Comparison of ENCODE assay signal across 22 mouse cellular contexts in the genomic region with DNA sequence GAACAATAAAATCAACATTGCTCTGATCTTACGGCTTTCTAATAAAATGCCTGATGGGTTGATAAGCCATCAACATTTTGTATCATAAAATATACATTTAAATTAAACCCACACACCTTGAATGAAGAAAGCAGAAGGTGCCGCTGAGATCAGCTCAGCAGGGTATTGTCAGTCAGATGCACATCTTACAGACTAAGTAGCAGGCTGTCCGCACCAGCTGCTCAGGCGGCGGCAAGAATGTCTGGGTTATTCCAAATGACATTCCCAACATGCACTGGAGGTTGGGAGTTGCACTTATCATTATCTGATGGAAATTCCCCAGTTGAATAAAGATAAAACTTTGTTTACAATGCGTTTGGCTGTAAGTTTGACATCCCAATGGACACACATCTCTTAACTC. TPM values are rescaled to one million over a fixed set of nuclear protein-coding genes. Genes with fewer than 3 reads are reported as not detected.
DNase-seq lines count a peak whose midpoint lies in the region; TF ChIP-seq lines count a peak whose summit lies in the region.
"Had no signal": no experiment of that assay in that cellular context is flagged by ENCODE, and none has a peak within 500 bp of the region (broad histone marks: within the 10 kb centered on the region; RNA-seq: fewer than 3 reads in every experiment).

No protein-coding gene starts in this region.

- TF ChIP-seq POLR2A in brain, embryonic 14.5 days (IDR thresholded peaks at IDR 0.05; ENCODE audit: borderline replicate concordance, extremely low read depth, insufficient read depth, insufficient read length, poor library complexity, severe bottlenecking), result no peak

- no peaks in the 10 kb centered on the region for H3K9me3 ChIP-seq in heart, embryonic 10.5 days
- H3K9me3 ChIP-seq: embryonic facial prominence, embryonic 10.5 days; forebrain, embryonic 12.5 days; limb, embryonic 13.5 days; liver, embryonic 13.5 days; lung, embryonic 15.5 days; midbrain, embryonic 15.5 days had no signal

- TF ChIP-seq CTCF in brain, embryonic 14.5 days (IDR thresholded peaks at IDR 0.05; ENCODE audit: borderline replicate concordance, extremely low read depth, insufficient read depth, insufficient read length), result no peak

- WGBS in heart, embryonic 10.5 days, result 67% methylated on average over 6 of the region's 6 CpGs

- no peaks in the 10 kb centered on the region for H3K27me3 ChIP-seq in heart, embryonic 10.5 days (ENCODE audit: insufficient read depth, poor library complexity, severe bottlenecking)
- H3K27me3 ChIP-seq: forebrain, embryonic 12.5 days; limb, embryonic 13.5 days; liver, embryonic 13.5 days; lung, embryonic 15.5 days; midbrain, embryonic 15.5 days had no signal

- DNase-seq in heart, embryonic 10.5 days (ENCODE audit: low spot score), result peak; percentile 71
- DNase-seq in heart, adult 18-20 months, result no peak
- peak; percentile 17 to 22 for DNase-seq in kidney, postnatal 4 days
- DNase-seq in kidney, adult 11 months, result no peak
- peak; percentile 69 for DNase-seq in ES-CJ7 (ENCODE audit: low read depth, low spot score)
- peak; percentile 59 for DNase-seq in brain, embryonic 14.5 days (ENCODE audit: low read depth)
- DNase-seq in testis, postnatal 14 days (ENCODE audit: low spot score), result no peak
- DNase-seq: adrenal gland, postnatal 10 days; B cell, adult 2 months; cerebellum, postnatal 14 days; gastrocnemius, postnatal 10 days; liver, embryonic 13.5 days; right cerebral cortex, postnatal 4 days had no signal

- no peak overlapping the region for H3K27ac ChIP-seq in heart, embryonic 10.5 days
- H3K27ac ChIP-seq: embryonic facial prominence, embryonic 10.5 days; forebrain, embryonic 12.5 days; hindbrain, embryonic 14.5 days; limb, embryonic 13.5 days; liver, embryonic 13.5 days; lung, embryonic 15.5 days; macrophage; midbrain, embryonic 15.5 days had no signal

- no peaks in the 10 kb centered on the region for H3K4me1 ChIP-seq in heart, embryonic 10.5 days
- H3K4me1 ChIP-seq: limb, embryonic 13.5 days; liver, embryonic 13.5 days had no signal

- no peaks in the 10 kb centered on the region for H3K36me3 ChIP-seq in heart, embryonic 10.5 days
- H3K36me3 ChIP-seq: embryonic facial prominence, embryonic 10.5 days; liver, embryonic 13.5 days; lung, embryonic 15.5 days had no signal

- no peak overlapping the region for H3K4me3 ChIP-seq in heart, embryonic 10.5 days
- H3K4me3 ChIP-seq: embryonic facial prominence, embryonic 10.5 days; forebrain, embryonic 12.5 days; limb, embryonic 13.5 days; liver, embryonic 13.5 days; lung, embryonic 15.5 days; midbrain, embryonic 15.5 days had no signal

RNA-seq across cellular contexts. Expression of a gene that starts 39.6 kb away (rescaled TPM):
- 0.59 and 0.60 TPM in 2 replicates for polyA plus RNA-seq in heart, embryonic 10.5 days (2016; fragmentation: Nextera tagmentation; extraction: Ambion mirVana)
- 1 to 10 TPM; 3.9 to 4.2 TPM for total RNA-seq in heart, adult 18-20 months (2021)
- polyA plus RNA-seq in brain, embryonic 14.5 days (2012; rRNA removed), result 51.9 and 73.3 TPM in 2 replicates
- total RNA-seq: neutrophil, adult 5-6 weeks had no signal
- polyA plus RNA-seq: activated CD4-positive, CD25-positive, alpha-beta regulatory T cell, adult 4 months; macrophage had no signal

Comparison
In these comparisons a context has a peak if more than half of its experiments do, and no peak if none do; other contexts are left out.
1. DNase-seq: peak in heart, embryonic 10.5 days (single experiment), kidney, postnatal 4 days (2 of 2), ES-CJ7 (single experiment) and brain, embryonic 14.5 days (single experiment); none in heart, adult 18-20 months (0 of 2), kidney, adult 11 months (single experiment) and testis, postnatal 14 days (single experiment).
2. RNA of a gene that starts 39.6 kb away (polyA plus RNA-seq): 51.9 to 73.3 TPM in brain, embryonic 14.5 days; 0.59 to 0.60 TPM in heart, embryonic 10.5 days; every median in the first group is over 10 times any median in the second.